8 mouse cellular contexts compared by ENCODE assay signal in genomic region chr1:37585809-37586480, GRCm38 (mm10). TPM values are rescaled to one million over a fixed set of nuclear protein-coding genes. Genes with fewer than 3 reads are reported as not detected.
DNase-seq lines count a peak whose midpoint lies in the region; ATAC-seq and TF ChIP-seq lines count a peak whose summit lies in the region.

No protein-coding gene starts in this region.

- H3K9ac ChIP-seq in stomach, embryonic 14.5 days (replicated peaks; ENCODE audit: low read depth, low read length): no peak overlapping the region
- H3K9ac ChIP-seq in midbrain, embryonic 16.5 days (ENCODE audit: low read depth, low read length): no peak overlapping the region

- ATAC-seq in stomach, embryonic 14.5 days (ENCODE audit: insufficient number of reproducible peaks, insufficient read depth, low FRiP score, low read depth): no peak
- no peak for ATAC-seq in midbrain, embryonic 16.5 days

- no peaks in the 10 kb centered on the region for H3K9me3 ChIP-seq in stomach, embryonic 14.5 days (ENCODE audit: control insufficient read depth, low read depth, low read length)
- no peaks in the 10 kb centered on the region for H3K9me3 ChIP-seq in midbrain, embryonic 16.5 days (replicated peaks; ENCODE audit: control insufficient read depth, low read length, poor library complexity, severe bottlenecking)

- peaks cover 9% of the 10 kb centered on the region; the same call in 1 of the 2 replicates for H3K4me1 ChIP-seq in stomach, embryonic 14.5 days (ENCODE audit: control insufficient read depth, insufficient read depth, low read length)
- no peaks in the 10 kb centered on the region for H3K4me1 ChIP-seq in midbrain, embryonic 16.5 days (ENCODE audit: control insufficient read depth, insufficient read depth, low read length)

- H3K36me3 ChIP-seq in stomach, embryonic 14.5 days (ENCODE audit: control insufficient read depth, insufficient read depth, low read length): no peaks in the 10 kb centered on the region
- H3K36me3 ChIP-seq in midbrain, embryonic 16.5 days (ENCODE audit: control insufficient read depth, insufficient read depth, low read length): no peaks in the 10 kb centered on the region

- peak; percentile 50 for DNase-seq in kidney, postnatal 10 days
- DNase-seq in kidney, adult 11 months: no peak
- peak; percentile 48 for DNase-seq in adrenal gland, postnatal 25 days
- peak; percentile 39 to 55 for DNase-seq in gastrocnemius, adult 8-10 months (ENCODE audit: low spot score in 2 of 2)
- DNase-seq in layer of hippocampus, adult 2 months (ENCODE audit: low spot score in 2 of 2): peak; percentile 45 to 74
- peak; percentile 53 for DNase-seq in lung, postnatal 25 days (ENCODE audit: low spot score)

- peak overlapping the region; percentile 64 for H3K27ac ChIP-seq in layer of hippocampus, adult 2 months
- peak overlapping the region; percentile 29; the same call in 1 of the 2 replicates for H3K27ac ChIP-seq in stomach, embryonic 14.5 days (ENCODE audit: low read length)
- H3K27ac ChIP-seq in midbrain, embryonic 16.5 days (ENCODE audit: low read length): no peak overlapping the region

- WGBS in stomach, embryonic 14.5 days: 78% methylated on average over 13 of the region's 13 CpGs
- 86% methylated on average over 13 of the region's 13 CpGs for WGBS in midbrain, embryonic 16.5 days

- no peak overlapping the region; the same call in 1 of the 2 replicates for H3K4me3 ChIP-seq in layer of hippocampus, adult 2 months
- no peak overlapping the region for H3K4me3 ChIP-seq in stomach, embryonic 14.5 days (ENCODE audit: low read depth, low read length)
- no peak overlapping the region for H3K4me3 ChIP-seq in midbrain, embryonic 16.5 days (ENCODE audit: low read depth, low read length)

- H3K27me3 ChIP-seq in stomach, embryonic 14.5 days (ENCODE audit: control insufficient read depth, insufficient read depth, low read length): no peaks in the 10 kb centered on the region
- H3K27me3 ChIP-seq in midbrain, embryonic 16.5 days (ENCODE audit: control insufficient read depth, insufficient read depth, low read depth, low read length): no peaks in the 10 kb centered on the region

- TF ChIP-seq CTCF in layer of hippocampus, adult 2 months (conservative IDR thresholded peaks at IDR 0.05): no peak

- no peak overlapping the region for H3K4me2 ChIP-seq in stomach, embryonic 14.5 days (replicated peaks; ENCODE audit: low read depth, low read length)
- H3K4me2 ChIP-seq in midbrain, embryonic 16.5 days (ENCODE audit: low read length): no peak overlapping the region

RNA-seq across cellular contexts. Expression of gene Mgat4a, which starts 45.1 kb away (rescaled TPM):
- total RNA-seq in adrenal gland, postnatal 25 days (2021): 6.2 and 7.0 TPM in 2 replicates
- total RNA-seq in gastrocnemius, adult 8-10 months (2022): 1 to 10 TPM; 3.8 to 6.7 (median 4.3) TPM
- 10 to 100 TPM; 30.4 to 32.7 TPM for total RNA-seq in layer of hippocampus, adult 2 months (2021)
- 16.4 and 18.6 TPM in 2 replicates for polyA plus RNA-seq in stomach, embryonic 14.5 days (2014; fragmentation: Nextera tagmentation; extraction: Ambion mirVana)
- polyA plus RNA-seq in midbrain, embryonic 16.5 days (2015; fragmentation: Nextera tagmentation; extraction: Ambion mirVana): 9.1 and 11.7 TPM in 2 replicates
